Mouse (Mus musculus): ENCODE data around the gene Olfr495. TPM values are rescaled to one million over a fixed set of nuclear protein-coding genes. Genes with fewer than 3 reads are reported as not detected.

The Olfr495 gene
- polyA plus RNA-seq (2014; fragmentation: Illumina TruSeq; extraction: RNeasy Lipid Tissue Mini Kit (QIAGEN cat#74804); ENCODE audit: low read depth, low replicate concordance), result not detected

GRCm38 (mm10) chr7:108392867-108393266 is at the start of gene Olfr495:
TSS of gene Olfr495 (plus strand) at chr7:108393167.

DNA sequence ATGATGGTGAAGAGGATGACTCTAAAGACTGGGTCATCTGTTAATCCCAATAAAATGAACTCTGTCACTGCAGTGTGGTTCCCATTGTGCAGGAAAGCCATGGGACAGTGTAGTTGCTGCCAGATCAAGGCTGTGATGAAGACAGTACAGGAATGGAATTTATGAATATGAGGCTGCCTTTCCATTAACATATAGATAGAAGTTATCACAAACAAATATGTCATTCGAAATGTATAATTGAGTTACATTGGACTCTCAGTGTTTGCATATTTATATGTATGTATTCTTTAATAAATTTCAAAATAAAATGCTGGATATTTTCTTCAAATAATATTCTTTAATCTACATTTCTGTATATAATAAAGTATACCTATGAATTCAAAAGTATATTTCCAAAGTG is 46.1 kb upstream of the Olfr495 start, which contains the start of gene Olfr493:
TSS of gene Olfr493 (minus strand) at position 101 of the 400 bp plus-strand sequence.

GRCm38 (mm10) chr7:108365035-108365434 is 27.9 kb upstream of the Olfr495 start, which contains the start of gene Olfr494:
TSS of gene Olfr494 (plus strand) at chr7:108365335.

DNA sequence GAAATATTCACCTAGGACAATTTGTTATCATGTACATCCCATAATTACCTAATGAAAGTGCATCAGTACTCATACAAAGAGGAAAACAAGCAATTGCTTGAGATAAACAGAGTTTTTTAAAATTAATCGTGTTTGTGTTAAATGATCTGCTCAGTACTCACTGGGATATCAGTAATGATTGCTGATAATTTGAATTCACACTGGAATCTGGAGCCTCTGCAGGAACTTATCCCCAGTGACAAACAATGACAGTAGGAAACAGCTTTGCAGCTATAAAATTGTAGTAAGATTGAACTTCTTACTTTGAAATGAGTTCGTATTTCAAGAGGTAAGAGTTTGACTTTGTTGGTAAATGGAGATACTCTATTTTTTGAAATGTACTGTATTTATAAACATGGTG is 27.2 kb downstream of the Olfr495 start, which contains the start of gene Olfr497:
TSS of gene Olfr497 (plus strand) at position 301 of the 400 bp plus-strand sequence.

Other genes with a start within 250 kb of the Olfr495 start
- gene Olfr485, start 233.3 kb upstream of the Olfr495 start, polyA plus RNA-seq (2014; fragmentation: Illumina TruSeq; extraction: RNeasy Lipid Tissue Mini Kit (QIAGEN cat#74804); ENCODE audit: low read depth, low replicate concordance), result not detected
- not detected for gene Olfr486, start 220.4 kb upstream of the Olfr495 start, polyA plus RNA-seq (2014; fragmentation: Illumina TruSeq; extraction: RNeasy Lipid Tissue Mini Kit (QIAGEN cat#74804); ENCODE audit: low read depth, low replicate concordance)
- gene Olfr487, start 178.5 kb upstream of the Olfr495 start, polyA plus RNA-seq (2014; fragmentation: Illumina TruSeq; extraction: RNeasy Lipid Tissue Mini Kit (QIAGEN cat#74804); ENCODE audit: low read depth, low replicate concordance), result not detected
- gene Olfr488, start 134.8 kb upstream of the Olfr495 start, polyA plus RNA-seq (2014; fragmentation: Illumina TruSeq; extraction: RNeasy Lipid Tissue Mini Kit (QIAGEN cat#74804); ENCODE audit: low read depth, low replicate concordance), result not detected
- not detected for gene Olfr490, start 104.2 kb upstream of the Olfr495 start, polyA plus RNA-seq (2014; fragmentation: Illumina TruSeq; extraction: RNeasy Lipid Tissue Mini Kit (QIAGEN cat#74804); ENCODE audit: low read depth, low replicate concordance)
- not detected for gene Olfr491, start 79.7 kb upstream of the Olfr495 start, polyA plus RNA-seq (2014; fragmentation: Illumina TruSeq; extraction: RNeasy Lipid Tissue Mini Kit (QIAGEN cat#74804); ENCODE audit: low read depth, low replicate concordance)
- gene Olfr492, start 69.5 kb upstream of the Olfr495 start, polyA plus RNA-seq (2014; fragmentation: Illumina TruSeq; extraction: RNeasy Lipid Tissue Mini Kit (QIAGEN cat#74804); ENCODE audit: low read depth, low replicate concordance), result not detected
- not detected for gene Olfr493, start 46.2 kb upstream of the Olfr495 start, polyA plus RNA-seq (2014; fragmentation: Illumina TruSeq; extraction: RNeasy Lipid Tissue Mini Kit (QIAGEN cat#74804); ENCODE audit: low read depth, low replicate concordance)
- not detected for gene Olfr494, start 27.8 kb upstream of the Olfr495 start, polyA plus RNA-seq (2014; fragmentation: Illumina TruSeq; extraction: RNeasy Lipid Tissue Mini Kit (QIAGEN cat#74804); ENCODE audit: low read depth, low replicate concordance)
- not detected for gene Olfr497, start 27.3 kb downstream of the Olfr495 start, polyA plus RNA-seq (2014; fragmentation: Illumina TruSeq; extraction: RNeasy Lipid Tissue Mini Kit (QIAGEN cat#74804); ENCODE audit: low read depth, low replicate concordance)
- gene Olfr498, start 72.2 kb downstream of the Olfr495 start, polyA plus RNA-seq (2014; fragmentation: Illumina TruSeq; extraction: RNeasy Lipid Tissue Mini Kit (QIAGEN cat#74804); ENCODE audit: low read depth, low replicate concordance), result not detected
- gene Olfr502, start 131.9 kb downstream of the Olfr495 start, polyA plus RNA-seq (2014; fragmentation: Illumina TruSeq; extraction: RNeasy Lipid Tissue Mini Kit (QIAGEN cat#74804); ENCODE audit: low read depth, low replicate concordance), result not detected
- not detected for gene Olfr503, start 151.4 kb downstream of the Olfr495 start, polyA plus RNA-seq (2014; fragmentation: Illumina TruSeq; extraction: RNeasy Lipid Tissue Mini Kit (QIAGEN cat#74804); ENCODE audit: low read depth, low replicate concordance)
- gene Olfr504, start 172.6 kb downstream of the Olfr495 start, polyA plus RNA-seq (2014; fragmentation: Illumina TruSeq; extraction: RNeasy Lipid Tissue Mini Kit (QIAGEN cat#74804); ENCODE audit: low read depth, low replicate concordance), result not detected
- gene Olfr506, start 217.6 kb downstream of the Olfr495 start, polyA plus RNA-seq (2014; fragmentation: Illumina TruSeq; extraction: RNeasy Lipid Tissue Mini Kit (QIAGEN cat#74804); ENCODE audit: low read depth, low replicate concordance), result not detected
- gene Olfr507, start 228.6 kb downstream of the Olfr495 start, polyA plus RNA-seq (2014; fragmentation: Illumina TruSeq; extraction: RNeasy Lipid Tissue Mini Kit (QIAGEN cat#74804); ENCODE audit: low read depth, low replicate concordance), result not detected
- not detected for gene Olfr508, start 236.8 kb downstream of the Olfr495 start, polyA plus RNA-seq (2014; fragmentation: Illumina TruSeq; extraction: RNeasy Lipid Tissue Mini Kit (QIAGEN cat#74804); ENCODE audit: low read depth, low replicate concordance)